Mouse (Mus musculus): ENCODE measurements around the gene Palm2. TPM values are rescaled to one million over a fixed set of nuclear protein-coding genes. Genes with fewer than 3 reads are reported as not detected.

Gene Palm2
- polyA plus RNA-seq, 1 experiment from 2014 or later, result 7.0 TPM

DNA sequence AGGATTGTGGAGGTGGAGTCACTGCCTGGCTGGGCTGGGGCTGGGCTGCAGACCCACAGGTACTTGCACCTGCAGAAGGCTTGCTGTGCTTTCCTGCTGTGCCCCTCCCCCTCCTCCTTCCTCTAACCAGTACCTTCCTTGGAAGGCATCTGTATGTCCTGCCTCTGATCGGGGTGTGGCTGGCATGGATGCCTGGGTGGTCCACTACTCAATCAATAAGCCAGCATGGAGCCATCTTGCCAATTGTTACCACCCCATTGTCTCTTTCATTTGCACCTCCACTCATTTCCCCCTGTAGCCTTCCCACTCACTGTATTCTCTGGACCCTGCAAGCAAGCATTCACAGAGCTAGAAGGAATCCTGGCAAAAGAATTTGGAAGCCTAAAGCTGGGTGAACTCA lies 256.8 kb downstream of the Palm2 start:
- Histone ChIP-seq H3K4me3 (ENCODE audit: low read depth, low read length) (no peak overlapping the region), H3K36me3 (replicated peaks; ENCODE audit: control insufficient read depth, insufficient read depth, low read depth, low read length) (no peaks in the 10 kb centered on the region; the same call in 1 of the 2 replicates), H3K27me3 (ENCODE audit: control insufficient read depth, insufficient read depth, low read length) (no peaks in the 10 kb centered on the region), H3K4me1 (ENCODE audit: control insufficient read depth, insufficient read depth, low read length) (no peaks in the 10 kb centered on the region), H3K9ac (replicated peaks; ENCODE audit: low read length) (no peak overlapping the region), H3K4me2 (ENCODE audit: low read depth, low read length) (no peak overlapping the region), H3K27ac (replicated peaks; ENCODE audit: low read depth, low read length) (no peak overlapping the region), H3K9me3 (replicated peaks; ENCODE audit: control insufficient read depth, low read length) (no peaks in the 10 kb centered on the region)
- no peak for DNase-seq (ENCODE audit: low spot score)
- no peak for ATAC-seq (replicated peaks; ENCODE audit: insufficient number of reproducible peaks, low FRiP score, low TSS enrichment, low read depth)
- WGBS, result 40% methylated on average over 1 of the region's 1 CpGs

DNA sequence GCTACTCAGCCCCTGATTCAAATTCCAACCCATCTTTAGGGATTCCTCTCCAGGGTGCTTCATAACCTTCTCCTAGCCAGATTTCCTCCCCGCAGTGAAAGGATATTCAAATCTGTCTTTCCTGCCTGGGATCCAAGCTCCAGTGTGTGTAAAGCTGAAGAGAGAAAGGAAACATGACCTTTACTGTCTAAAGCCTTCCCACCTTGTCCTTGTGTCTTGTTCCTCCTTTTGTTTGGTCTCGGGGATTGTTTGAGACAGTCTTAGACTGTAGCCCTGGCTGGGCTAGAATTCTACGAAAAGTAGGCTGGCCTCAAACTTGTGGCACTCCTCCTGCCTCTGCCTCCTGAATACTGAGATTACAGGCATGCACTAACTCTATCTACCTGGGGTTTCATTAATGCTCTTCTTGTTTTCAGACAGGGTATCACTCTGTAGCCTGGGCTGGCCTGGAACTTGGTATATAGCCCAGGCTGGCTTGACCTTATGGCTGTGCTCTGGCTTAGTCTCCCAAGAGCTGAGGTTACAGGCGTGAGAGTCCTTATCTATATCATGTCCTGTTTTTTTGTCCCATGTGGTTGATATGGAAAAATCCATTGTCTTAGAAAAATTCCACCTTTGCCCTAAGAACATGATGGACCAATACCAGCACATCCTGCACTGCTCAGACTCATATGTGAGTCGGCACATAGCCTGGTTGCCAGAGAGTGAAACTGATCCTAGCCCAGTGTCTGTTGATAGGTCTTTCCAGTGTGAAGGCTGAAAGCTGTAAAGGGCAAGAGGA lies 260.5 kb downstream of the Palm2 start:
- Histone ChIP-seq H3K4me3 (ENCODE audit: low read depth, low read length) (no peak overlapping the region), H3K36me3 (replicated peaks; ENCODE audit: control insufficient read depth, insufficient read depth, low read depth, low read length) (no peaks in the 10 kb centered on the region; the same call in 1 of the 2 replicates), H3K27me3 (ENCODE audit: control insufficient read depth, insufficient read depth, low read length) (no peaks in the 10 kb centered on the region), H3K27ac (replicated peaks; ENCODE audit: low read depth, low read length) (no peak overlapping the region), H3K4me2 (ENCODE audit: low read depth, low read length) (no peak overlapping the region), H3K4me1 (ENCODE audit: control insufficient read depth, insufficient read depth, low read length) (no peaks in the 10 kb centered on the region), H3K9me3 (replicated peaks; ENCODE audit: control insufficient read depth, low read length) (no peaks in the 10 kb centered on the region), H3K9ac (replicated peaks; ENCODE audit: low read length) (no peak overlapping the region)
- no peak; the same call in 1 of the 2 replicates for ATAC-seq (replicated peaks; ENCODE audit: insufficient number of reproducible peaks, low FRiP score, low TSS enrichment, low read depth)
- no peak for DNase-seq (ENCODE audit: low spot score)
- 83% methylated on average over 5 of the region's 5 CpGs for WGBS

DNA sequence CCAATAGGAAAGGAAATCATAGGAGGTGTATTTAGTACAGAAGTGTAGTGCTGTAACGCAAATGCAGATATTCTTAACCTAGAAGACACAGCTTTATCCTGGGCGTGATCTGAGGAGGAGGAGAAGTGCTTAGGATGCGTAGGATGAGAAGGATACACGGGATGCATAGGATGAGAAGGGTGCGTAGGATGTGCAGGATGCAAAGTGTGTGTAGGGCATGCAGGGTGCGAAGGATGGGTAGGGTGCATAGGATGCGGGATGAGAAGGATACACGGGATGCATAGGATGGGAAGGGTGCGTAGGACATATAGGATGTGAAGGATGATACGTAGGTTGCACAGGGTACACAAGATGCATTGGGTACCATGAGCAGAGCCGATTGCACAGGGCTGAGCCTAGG lies 262.9 kb downstream of the Palm2 start:
- no peak overlapping the region for H3K9ac ChIP-seq (replicated peaks; ENCODE audit: low read length)
- WGBS, result 93% methylated on average over 11 of the region's 11 CpGs
- H3K27ac ChIP-seq (replicated peaks; ENCODE audit: low read depth, low read length), result no peak overlapping the region
- no peaks in the 10 kb centered on the region for H3K36me3 ChIP-seq (replicated peaks; ENCODE audit: control insufficient read depth, insufficient read depth, low read depth, low read length)
- DNase-seq (ENCODE audit: low spot score) (no peak), ATAC-seq (replicated peaks; ENCODE audit: insufficient number of reproducible peaks, low FRiP score, low TSS enrichment, low read depth) (no peak)
- H3K27me3 ChIP-seq (ENCODE audit: control insufficient read depth, insufficient read depth, low read length), result no peaks in the 10 kb centered on the region
- no peaks in the 10 kb centered on the region for H3K9me3 ChIP-seq (replicated peaks; ENCODE audit: control insufficient read depth, low read length)
- H3K4me1 ChIP-seq (ENCODE audit: control insufficient read depth, insufficient read depth, low read length), result no peaks in the 10 kb centered on the region
- H3K4me2 ChIP-seq (ENCODE audit: low read depth, low read length), result no peak overlapping the region
- H3K4me3 ChIP-seq (ENCODE audit: low read depth, low read length), result no peak overlapping the region

DNA sequence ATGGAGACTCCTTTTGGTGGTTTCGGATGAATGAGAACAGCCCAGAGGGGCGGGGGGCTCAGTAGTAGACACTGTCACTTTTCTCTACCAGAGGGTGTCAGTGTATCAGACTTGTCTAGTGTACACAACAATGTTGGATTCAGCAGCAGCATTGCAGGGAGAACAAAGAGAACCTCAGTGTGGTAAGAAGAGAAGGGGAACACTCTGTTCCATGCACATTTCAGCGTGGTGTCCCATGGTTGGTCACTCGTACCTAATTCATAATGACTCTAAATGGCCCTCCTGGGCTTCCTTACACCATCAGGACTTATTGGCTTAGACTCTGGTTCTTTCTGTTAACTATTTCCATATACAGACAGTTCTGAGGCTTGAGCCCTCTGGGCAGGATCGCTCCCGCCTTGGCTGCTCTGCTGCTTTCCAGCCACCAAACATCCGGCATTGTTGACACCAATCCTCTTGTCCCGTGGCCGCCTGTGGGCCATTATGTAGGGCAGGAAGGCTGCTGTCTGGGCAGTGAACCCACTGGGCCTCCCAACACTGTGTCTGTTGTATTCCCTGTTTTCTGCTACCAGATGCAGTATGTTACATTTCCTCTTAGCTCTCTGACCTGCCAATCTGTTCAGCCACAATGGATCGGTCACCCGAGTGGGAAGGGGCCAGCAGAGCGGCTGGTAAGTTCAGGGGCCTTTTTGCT lies 264.0 kb downstream of the Palm2 start:
- Histone ChIP-seq H3K36me3 (replicated peaks; ENCODE audit: control insufficient read depth, insufficient read depth, low read depth, low read length) (no peaks in the 10 kb centered on the region), H3K4me3 (ENCODE audit: low read depth, low read length) (no peak overlapping the region), H3K4me2 (ENCODE audit: low read depth, low read length) (no peak overlapping the region), H3K9ac (replicated peaks; ENCODE audit: low read length) (no peak overlapping the region), H3K27me3 (ENCODE audit: control insufficient read depth, insufficient read depth, low read length) (no peaks in the 10 kb centered on the region), H3K27ac (replicated peaks; ENCODE audit: low read depth, low read length) (no peak overlapping the region), H3K9me3 (replicated peaks; ENCODE audit: control insufficient read depth, low read length) (no peaks in the 10 kb centered on the region), H3K4me1 (ENCODE audit: control insufficient read depth, insufficient read depth, low read length) (no peaks in the 10 kb centered on the region)
- 41% methylated on average over 12 of the region's 12 CpGs for WGBS
- no peak for ATAC-seq (replicated peaks; ENCODE audit: insufficient number of reproducible peaks, low FRiP score, low TSS enrichment, low read depth)
- peak; percentile 13 for DNase-seq (ENCODE audit: low spot score)

DNA sequence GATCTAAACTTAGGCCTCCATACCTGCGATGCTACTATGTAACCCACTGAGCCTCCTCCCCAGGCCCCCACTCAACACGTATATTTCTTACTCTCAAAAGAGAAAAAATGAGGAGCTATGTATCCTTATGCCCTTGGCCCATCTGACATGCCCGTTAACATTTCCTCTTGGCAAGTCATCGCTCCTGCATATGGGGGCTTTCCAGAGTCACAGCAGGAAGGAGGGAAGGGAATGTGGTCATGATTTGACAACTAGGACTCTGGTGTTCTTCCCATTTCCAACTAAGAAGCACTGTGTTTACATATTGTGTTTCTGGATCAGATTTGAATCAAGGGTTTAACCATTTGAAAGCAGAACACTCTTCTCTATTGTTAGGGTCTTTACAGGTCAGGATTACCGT lies 267.5 kb downstream of the Palm2 start:
- no peaks in the 10 kb centered on the region for H3K27me3 ChIP-seq (ENCODE audit: control insufficient read depth, insufficient read depth, low read length)

DNA sequence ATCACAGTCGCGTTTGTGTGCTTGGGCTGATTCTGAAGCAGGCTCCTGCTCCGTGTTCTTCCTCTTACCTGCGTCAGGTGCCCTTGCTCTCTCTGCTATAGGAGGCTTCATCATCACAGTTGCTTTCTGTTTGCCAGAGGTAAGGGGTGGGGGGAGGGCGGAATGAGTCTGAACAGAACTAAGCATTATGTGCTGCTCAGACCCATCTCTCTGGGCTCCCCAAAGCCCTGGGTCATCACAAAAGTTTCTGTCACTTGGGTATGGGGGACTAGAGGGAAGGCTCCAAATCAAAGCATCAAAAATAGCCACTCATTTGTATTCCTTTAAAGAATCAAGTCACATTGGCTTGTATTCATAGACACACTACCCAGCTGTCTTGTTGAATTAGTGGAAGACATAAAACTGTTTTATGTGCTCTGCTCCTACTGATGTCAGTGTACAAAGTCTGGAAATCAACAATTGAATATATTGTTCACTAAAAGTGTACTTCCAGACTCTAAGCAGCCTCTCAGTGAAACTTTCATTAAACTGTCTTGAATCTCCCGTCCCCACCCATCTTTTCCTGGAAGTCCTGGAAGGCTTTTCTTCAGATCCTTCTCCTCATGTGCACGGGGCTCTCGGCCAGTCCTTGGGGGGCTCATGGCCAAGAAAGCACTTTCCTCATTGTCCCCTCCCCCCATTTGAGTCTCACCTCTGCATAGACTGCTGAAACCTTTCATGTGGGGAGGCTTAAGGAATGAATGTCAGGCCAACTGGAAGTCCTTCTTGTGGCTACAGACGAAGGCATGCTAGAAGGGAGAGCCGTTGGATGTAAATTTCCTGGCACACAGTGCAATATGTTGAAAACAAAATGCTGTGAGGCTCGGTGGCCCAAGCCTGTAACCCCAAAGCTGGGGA lies 269.8 kb downstream of the Palm2 start:
- Histone ChIP-seq H3K4me3 (ENCODE audit: low read depth, low read length) (no peak overlapping the region), H3K9me3 (replicated peaks; ENCODE audit: control insufficient read depth, low read length) (no peaks in the 10 kb centered on the region), H3K27me3 (ENCODE audit: control insufficient read depth, insufficient read depth, low read length) (no peaks in the 10 kb centered on the region), H3K9ac (replicated peaks; ENCODE audit: low read length) (no peak overlapping the region), H3K27ac (replicated peaks; ENCODE audit: low read depth, low read length) (no peak overlapping the region), H3K36me3 (replicated peaks; ENCODE audit: control insufficient read depth, insufficient read depth, low read depth, low read length) (no peaks in the 10 kb centered on the region), H3K4me1 (ENCODE audit: control insufficient read depth, insufficient read depth, low read length) (no peaks in the 10 kb centered on the region), H3K4me2 (ENCODE audit: low read depth, low read length) (no peak overlapping the region)
- 82% methylated on average over 11 of the region's 11 CpGs for WGBS
- DNase-seq (ENCODE audit: low spot score) (no peak), ATAC-seq (replicated peaks; ENCODE audit: insufficient number of reproducible peaks, low FRiP score, low TSS enrichment, low read depth) (no peak)

More for the DNA sequence above, 267.5 kb downstream of the Palm2 start:
- Histone ChIP-seq H3K27ac (replicated peaks; ENCODE audit: low read depth, low read length) (no peak overlapping the region), H3K36me3 (replicated peaks; ENCODE audit: control insufficient read depth, insufficient read depth, low read depth, low read length) (no peaks in the 10 kb centered on the region), H3K4me1 (ENCODE audit: control insufficient read depth, insufficient read depth, low read length) (no peaks in the 10 kb centered on the region), H3K9ac (replicated peaks; ENCODE audit: low read length) (no peak overlapping the region), H3K4me2 (ENCODE audit: low read depth, low read length) (no peak overlapping the region), H3K9me3 (replicated peaks; ENCODE audit: control insufficient read depth, low read length) (no peaks in the 10 kb centered on the region), H3K4me3 (ENCODE audit: low read depth, low read length) (no peak overlapping the region)
- WGBS, result 82% methylated on average over 5 of the region's 5 CpGs
- DNase-seq (ENCODE audit: low spot score) (no peak), ATAC-seq (replicated peaks; ENCODE audit: insufficient number of reproducible peaks, low FRiP score, low TSS enrichment, low read depth) (no peak)

DNA sequence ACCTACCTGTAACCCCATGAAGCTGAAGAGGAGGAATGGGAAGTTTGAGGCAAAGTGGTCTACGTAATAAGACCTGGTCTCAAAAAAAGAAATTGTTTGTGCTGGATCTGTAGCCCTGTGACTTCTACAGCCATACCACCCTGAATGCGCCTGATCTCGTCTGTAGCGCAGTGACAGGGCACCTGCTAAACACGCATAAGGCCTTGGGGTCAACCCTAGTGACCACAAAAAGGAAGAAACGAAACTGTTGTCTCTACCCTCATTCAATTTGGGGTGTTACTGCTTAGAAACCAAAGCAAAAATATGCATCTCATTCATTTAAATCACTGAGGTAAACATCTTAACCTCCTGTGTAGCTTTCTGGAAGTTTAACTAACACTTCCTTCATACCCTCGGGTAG lies 270.5 kb downstream of the Palm2 start:
- H3K4me2 ChIP-seq (ENCODE audit: low read depth, low read length), result no peak overlapping the region
- H3K9ac ChIP-seq (replicated peaks; ENCODE audit: low read length), result no peak overlapping the region
- no peaks in the 10 kb centered on the region for H3K27me3 ChIP-seq (ENCODE audit: control insufficient read depth, insufficient read depth, low read length)
- DNase-seq (ENCODE audit: low spot score) (no peak), ATAC-seq (replicated peaks; ENCODE audit: insufficient number of reproducible peaks, low FRiP score, low TSS enrichment, low read depth) (no peak)
- no peak overlapping the region for H3K27ac ChIP-seq (replicated peaks; ENCODE audit: low read depth, low read length)
- no peaks in the 10 kb centered on the region for H3K4me1 ChIP-seq (ENCODE audit: control insufficient read depth, insufficient read depth, low read length)
- no peaks in the 10 kb centered on the region for H3K9me3 ChIP-seq (replicated peaks; ENCODE audit: control insufficient read depth, low read length)
- H3K4me3 ChIP-seq (ENCODE audit: low read depth, low read length), result no peak overlapping the region
- no peaks in the 10 kb centered on the region for H3K36me3 ChIP-seq (replicated peaks; ENCODE audit: control insufficient read depth, insufficient read depth, low read depth, low read length)
- WGBS, result 91% methylated on average over 7 of the region's 7 CpGs

All from embryonic facial prominence, embryonic 11.5 days (tissue).